Mouse (Mus musculus) neutrophil, adult 5-6 weeks (primary cell): ENCODE measurements around the gene Otulin. TPM values are rescaled to one million over a fixed set of nuclear protein-coding genes. Genes with fewer than 3 reads are reported as not detected.

Experiments
- ATAC-seq: fragments of 151-379, 151-347 bp; 2 replicates; pipeline ENCODE4 v1.8.0; 2017; ENCODE audit warnings: mild to moderate bottlenecking, moderate TSS enrichment; ENCODE audit not compliant: insufficient number of reproducible peaks, poor library complexity, low FRiP score, severe bottlenecking; ENCODE audit errors: extremely low read depth
- total RNA-seq: library from RNA; stranded (forward); fragments of 200-1000 nt; gene quantifications from 2 replicates; pipeline ENCODE4 v1.2.3, GENCODE M21; 2017

Gene Otulin
- total RNA-seq, 1 experiment from 2014 or later, result 78.6 TPM

DNA sequence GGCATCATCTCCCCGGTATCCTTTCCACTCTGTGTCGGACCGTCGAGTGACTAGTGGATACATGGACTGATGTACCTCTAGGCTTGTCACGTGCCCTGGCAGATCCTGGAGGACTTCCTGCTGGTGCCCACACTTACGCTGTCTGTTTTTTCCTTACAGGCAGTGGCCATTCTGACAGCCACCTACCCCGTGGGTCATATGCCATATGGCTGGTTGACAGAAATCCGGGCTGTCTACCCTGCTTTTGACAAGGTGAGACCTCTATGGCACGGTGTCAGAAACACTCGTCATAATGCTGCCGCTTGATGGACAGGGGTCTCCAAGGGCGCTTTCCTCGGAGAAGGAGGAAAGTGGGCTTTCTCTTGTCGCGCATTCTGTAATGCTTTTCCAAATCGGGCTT is 63.1 kb downstream of the Otulin start:
- no peak for ATAC-seq

DNA sequence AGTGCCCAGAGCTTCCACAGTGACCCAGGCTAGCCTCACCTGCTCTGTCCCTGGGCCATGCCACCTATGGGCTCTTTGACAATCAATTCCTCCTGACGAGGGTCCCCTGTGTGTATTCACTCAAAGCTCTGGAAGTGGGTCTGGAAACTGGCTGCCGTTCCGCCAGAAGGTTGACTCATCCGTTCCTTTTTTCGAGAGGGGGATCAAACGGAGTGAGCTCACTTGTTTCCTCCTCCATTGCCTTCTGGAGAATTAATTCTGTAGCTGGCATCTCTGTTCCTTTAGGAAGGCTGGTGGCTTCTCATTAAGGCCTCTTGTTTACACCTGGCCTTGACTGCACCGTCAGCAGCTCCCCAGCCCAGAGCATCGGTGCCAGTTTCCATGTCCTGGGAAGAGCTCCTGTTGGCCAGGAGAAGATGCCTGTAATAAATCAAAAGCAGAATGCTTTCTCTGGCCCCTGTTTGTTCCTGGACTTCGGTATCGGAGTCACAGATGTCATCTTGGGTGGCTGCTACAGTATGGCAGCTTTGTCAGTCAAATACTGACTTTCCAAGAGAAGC is 64.8 kb downstream of the Otulin start:
- no peak for ATAC-seq

DNA sequence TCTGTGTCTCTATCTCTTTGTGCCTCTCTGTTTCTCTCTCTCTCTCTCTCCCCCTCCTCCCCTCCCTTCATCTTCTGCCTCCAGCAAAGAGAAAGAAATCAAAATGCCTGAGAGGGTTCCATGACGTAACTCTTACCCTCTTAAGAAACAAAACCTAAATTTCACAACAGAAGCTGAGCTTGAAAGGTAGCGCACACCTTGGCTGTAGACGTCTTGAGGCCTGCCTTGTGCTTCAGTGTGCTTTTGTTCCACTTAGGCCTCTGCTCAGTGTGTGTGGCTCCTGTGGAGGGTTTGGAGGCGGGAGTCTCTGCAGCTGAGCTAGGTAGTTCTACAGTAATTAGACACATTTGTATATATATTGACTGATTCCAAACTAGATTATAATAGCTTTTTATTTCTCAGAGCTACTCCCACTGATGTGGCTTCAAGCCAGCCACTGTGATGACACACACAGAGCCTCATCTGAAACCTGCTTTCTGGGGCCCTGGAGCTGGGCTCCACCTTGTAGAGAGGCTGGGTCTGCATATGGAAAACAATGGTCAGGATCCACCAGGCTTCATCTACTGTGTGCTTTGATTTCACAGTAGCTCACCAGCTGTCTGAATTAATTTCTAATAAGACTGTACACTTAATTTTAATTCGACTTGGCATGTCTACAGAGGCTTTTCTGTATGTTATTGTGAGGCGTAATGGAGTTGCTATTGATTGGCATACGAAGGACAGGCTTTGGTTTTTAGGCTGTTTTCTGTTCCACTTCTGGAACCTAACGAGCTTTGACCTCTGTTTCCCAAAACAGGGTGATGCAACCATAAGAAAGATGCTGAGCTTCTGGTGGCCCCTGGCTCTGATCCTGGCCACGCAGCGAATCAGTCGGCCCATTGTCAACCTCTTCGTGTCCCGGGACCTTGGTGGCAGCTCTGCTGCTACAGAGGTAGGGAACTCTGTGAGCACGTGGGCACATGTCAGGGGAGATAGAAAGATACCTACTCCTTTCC is 66.1 kb downstream of the Otulin start:
- no peak for ATAC-seq

DNA sequence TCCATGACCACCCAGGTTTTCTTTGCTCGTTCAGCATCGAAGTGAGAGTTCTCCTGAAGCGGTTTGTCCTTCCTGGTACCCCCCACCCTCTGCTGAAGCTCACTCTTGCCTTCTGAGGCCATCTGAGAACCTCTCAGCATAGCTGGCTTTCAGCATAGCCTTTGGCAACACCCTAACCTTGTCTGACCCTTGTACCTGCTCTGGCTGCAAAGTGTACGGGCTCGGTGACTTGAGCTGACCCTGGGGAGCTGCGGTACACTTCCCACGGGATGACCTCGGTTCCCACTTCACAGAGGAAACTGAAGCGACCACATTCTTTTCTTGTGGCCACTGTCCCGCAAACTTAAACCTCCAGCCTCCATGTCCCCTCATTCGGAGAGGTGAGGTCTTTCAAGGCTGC is 70.2 kb downstream of the Otulin start:
- no peak for ATAC-seq

DNA sequence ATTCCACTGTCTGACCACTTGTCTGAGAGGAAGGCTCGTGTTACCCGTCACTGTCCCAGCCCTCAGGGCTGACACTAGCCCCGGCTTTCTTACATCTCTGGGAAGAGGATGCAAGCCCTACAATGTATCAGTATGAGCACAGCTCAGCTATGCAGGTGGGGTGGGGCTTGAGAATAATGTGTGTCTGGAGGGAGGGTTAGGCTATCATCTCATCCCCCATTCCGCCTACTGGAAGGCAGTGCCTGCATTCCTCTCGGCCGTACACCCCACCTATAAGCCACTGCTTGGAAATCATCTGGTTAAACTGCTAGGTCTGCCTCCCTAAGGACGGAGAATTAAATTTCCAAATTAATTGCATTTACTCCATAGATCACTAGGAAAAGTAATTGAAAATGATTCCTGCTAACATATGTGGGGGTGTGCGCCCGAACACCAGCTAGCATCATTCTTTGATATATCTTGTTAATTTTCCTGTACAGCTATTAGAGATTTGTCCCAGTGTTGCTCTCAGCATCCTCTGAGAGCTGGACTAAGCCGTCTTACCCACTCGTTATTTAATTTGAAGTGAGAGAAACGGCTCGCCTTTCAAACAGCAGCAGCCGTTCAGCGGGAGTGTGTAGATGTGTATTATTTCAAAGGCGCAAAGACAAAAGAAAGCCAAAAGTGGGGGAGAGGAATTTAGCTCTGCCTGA is 71.9 kb downstream of the Otulin start:
- no peak for ATAC-seq

DNA sequence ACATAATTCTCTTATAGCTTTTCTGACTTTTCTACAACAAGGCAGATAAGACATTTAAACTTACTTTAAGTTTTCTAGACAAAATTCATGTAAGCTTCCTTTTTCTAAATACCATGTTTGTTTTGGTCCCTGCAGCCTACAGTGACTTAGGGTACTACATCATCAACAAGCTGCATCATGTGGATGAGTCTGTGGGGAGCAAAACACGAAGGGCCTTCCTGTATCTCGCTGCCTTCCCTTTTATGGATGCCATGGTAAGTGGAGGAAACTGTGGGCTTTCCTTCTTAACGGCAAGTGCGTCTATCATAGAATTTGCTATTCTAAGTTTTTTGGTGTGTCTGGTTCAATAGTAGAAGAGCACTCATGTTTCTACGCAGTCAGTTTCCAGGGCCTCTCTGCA is 76.9 kb downstream of the Otulin start:
- no peak for ATAC-seq

DNA sequence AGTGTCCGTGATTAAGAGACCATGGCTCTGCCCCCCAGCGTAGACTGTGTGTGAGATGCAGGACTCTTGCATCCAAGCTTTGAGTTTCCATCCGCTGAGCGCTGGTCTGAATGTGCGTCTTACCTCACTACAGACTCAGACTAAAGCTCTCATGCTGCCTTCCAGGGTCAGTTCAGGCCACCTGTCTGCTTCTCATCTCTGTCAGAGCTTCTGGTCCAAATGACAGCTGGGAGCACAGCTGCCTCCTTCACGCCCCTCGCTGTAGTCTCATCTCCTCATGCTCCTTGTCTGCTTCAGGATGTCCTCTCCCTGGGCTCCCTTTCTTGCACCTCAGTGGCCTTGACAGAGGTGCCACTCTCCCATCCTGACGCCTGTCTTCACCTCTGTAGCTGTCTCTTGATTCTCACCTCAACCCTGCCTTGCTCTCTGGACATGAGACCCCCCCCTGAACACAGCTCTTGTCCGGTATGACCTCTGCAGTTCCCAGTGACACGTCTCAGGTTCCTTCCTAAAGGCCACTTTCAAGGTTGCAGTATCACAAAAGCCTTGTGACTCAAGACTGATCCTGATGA is 78.3 kb downstream of the Otulin start:
- ATAC-seq, result no peak

DNA sequence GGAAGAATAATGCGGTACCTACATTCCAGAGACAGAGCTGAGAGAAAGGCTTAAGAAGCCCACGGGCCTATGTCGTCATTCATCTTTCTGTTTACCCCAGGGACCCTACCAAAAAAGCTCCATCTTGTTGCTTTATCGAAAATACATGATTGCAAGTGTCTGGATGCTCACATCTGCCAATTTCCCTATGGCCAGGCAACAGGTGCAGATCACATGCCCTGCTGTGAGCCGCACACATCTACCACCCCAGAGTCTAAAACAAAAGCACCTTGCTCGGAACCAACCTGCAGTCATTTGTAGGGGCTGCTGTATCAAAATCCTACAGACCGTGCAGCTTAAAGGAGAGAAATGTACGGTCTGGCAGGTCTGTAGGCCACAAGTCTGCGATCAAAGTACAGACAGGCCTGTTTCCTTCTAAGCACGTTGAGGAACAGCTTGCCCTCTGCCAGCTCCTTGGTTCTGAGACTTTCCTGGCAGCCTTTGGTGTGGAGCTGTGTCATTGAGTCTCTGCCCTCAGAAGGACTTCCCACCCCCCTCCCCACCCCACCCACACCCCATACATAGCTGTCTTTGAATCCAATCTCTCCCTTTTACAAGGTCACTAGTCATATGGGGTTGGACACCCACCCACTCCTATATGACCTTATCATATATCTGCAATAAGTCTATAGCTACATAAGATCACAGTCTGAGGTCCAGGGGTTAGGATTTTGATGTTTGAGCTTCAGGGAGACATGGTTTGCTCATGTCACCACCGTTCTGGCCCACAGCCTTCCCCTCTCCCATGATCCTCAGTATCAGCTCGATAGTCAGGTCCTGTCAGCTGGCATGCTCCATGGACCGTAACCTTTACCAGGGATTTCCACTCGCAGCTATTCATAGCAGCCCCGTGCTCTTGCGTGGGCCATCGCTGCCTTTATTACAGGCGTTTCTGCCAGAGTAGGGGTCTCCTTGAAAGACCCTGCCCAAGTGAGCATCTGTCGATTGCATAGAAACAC is 79.1 kb downstream of the Otulin start:
- ATAC-seq, result no peak

DNA sequence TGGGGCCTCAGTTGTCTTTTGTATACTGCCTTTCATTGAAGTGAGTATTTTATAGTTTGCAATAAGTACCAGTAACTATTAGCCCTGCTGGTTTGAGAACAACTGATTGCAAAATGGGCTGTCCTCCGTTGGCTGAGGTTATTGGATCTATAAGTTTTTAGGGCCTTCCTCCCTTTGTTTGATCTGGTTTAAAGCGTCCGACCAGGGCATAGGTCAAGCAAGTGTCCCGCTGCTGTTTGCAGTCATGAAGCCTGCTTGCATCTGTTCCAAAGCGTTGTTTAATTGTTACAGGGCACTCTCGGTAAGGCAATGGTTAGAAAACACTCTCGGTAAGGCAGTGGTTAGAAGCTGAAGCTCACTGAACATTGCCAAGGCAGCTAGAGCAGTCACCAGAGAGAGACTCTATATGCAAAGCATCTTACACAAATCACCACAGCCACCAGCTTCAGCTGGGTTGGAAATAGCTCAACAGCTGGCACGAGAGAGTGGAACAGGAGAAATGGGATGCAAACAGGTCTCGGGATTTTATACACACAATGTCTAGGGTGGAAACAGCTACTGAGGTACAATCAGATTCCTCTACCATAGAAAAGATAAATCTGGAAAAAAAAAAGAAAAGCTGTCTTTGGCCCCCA is 80.0 kb downstream of the Otulin start:
- no peak for ATAC-seq

DNA sequence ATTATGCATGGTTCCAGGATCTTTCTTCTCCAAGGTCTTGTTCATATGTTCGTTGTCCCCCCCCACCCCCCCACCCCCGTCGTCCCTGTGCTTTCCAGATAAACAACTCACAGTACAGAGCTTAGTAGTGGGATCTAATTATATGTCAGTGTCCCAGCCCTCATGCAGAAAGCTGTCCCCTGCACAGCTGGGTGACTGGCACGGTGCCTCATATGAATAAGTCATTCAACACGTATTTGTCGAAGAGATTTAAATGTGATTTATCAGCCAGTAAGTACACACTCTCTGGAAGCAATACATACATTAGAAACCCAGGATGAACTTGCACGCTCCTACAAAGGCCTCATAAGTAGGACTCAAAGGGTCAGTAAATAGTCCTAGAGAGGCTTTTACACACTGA is 80.6 kb downstream of the Otulin start:
- ATAC-seq, result no peak

DNA sequence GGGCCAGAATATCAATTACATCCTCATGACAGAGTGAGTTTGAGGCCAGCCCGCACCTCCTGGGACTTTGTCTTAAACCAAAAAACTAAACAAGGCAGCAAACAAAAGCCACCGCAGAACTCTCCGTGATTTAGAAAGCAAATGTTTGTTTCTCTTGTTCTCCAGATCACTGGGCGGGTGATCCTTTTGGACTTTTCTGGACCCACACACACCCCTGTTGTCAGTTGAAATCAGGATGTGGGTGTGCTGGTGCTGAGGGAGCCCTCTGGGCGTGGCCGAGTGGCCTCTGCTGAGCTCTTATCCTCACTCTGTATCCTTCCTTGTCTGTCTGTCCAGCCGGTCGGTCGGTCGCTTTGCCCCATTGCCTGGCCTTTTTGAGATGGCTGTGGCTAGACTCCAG is 81.4 kb downstream of the Otulin start:
- no peak for ATAC-seq

DNA sequence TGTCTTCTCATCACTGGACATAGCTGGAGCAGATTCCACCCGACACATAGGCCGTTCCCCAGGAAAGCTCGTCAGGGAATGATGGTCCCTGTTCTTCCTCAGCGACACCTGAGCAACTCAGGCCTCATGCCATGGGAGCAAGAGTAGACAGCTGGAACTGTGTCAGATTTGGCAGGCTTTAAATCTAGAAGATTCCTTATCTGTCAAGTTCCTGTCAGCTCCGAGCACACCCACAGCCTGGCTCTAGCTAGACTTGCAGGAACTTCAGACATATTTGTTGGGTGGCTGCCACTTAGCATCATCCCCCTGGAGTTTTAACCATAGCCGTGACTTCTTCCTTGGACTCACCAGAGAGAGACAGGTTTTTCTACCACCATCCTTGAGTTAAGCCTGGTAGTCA is 82.4 kb downstream of the Otulin start:
- no peak for ATAC-seq

DNA sequence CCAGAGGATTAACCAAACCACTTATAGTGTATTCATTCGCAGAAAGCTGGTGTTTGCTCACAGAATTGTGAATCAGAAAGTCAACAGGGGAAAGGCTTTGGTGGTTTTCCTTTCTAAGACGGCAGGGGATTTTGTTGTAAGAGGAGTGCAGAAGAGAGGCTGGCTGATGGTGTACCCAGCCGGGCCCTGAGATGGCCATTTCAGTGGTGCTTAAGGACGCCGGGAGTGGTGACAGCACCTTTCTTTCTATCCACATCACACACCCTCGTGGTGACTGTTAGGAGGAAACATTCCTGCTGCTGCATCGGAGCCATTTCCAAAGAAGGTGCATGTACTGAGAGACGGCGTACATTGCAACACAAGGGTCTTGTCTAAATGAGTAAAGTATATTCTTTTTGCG is 85.3 kb downstream of the Otulin start:
- ATAC-seq, result no peak

DNA sequence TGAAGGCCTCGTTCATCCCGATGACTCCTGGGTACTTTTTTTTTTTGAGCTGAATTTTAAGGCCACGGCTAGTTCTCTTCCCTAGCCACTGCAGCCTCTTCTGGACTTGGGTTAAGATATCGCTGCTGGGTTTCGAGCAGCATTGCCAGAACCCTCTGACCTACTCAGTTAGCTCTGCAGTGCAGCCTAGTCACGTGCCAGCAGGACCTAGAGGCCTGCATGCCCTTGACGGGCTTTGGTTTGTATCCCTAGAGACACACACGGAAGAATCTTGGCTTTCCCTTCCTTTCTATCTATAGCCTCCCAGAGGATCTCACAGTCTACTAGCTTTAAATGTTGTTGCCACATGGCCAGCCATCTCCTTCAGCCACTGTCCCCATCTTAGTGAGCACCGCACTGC is 90.7 kb downstream of the Otulin start:
- ATAC-seq, result no peak

DNA sequence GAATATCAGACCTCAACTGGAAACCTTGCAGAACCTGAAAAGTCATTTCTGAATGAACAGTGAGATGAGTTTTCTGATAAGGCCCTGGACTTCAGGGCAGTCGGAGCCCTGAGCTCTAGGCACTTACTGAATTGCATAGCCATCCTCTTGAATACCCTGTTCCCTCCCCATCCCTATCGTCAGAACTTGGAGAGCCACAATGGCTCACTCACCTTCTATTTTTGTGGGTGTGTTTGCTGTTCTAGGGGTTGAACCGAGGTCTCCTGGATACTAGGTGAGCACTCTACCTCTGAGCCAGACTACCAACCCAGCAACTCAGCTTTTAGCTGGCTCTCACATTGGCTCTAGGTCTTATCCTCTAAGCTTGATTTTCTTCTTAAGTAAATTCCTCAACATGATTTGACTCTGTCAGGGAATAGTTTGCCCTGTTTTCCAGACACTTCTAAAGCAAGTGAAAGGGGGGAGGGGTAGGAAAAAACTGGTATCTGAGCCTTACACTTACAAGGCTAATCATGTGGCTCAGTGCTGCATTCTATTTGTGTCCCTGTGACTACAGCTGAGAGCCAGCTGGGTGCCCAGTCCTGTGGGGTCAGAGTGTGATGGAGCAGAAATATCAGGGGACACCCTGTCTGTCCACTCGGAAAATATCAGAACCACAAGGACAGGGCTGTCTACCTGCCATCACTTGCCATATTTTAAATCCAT is 92.8 kb downstream of the Otulin start:
- ATAC-seq, result no peak

DNA sequence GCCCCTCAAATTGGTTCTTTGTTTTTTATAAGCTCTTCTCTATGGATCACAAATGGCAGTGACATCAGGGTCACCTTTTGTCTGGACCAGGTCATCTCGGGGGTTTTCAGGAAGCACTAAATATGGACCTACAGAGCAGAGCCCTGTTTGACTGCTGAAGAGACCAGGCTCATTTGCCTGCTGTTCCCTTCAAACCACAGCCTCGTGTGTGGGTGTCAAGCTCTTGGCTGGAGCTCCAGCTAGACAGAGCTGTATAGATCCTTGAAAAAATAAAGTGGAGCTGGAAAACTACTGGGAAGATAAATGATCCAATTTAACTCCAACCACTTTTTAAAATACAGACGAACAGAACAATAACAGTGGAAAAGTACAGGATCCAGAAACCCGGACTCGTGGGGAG is 93.7 kb downstream of the Otulin start:
- no peak for ATAC-seq

DNA sequence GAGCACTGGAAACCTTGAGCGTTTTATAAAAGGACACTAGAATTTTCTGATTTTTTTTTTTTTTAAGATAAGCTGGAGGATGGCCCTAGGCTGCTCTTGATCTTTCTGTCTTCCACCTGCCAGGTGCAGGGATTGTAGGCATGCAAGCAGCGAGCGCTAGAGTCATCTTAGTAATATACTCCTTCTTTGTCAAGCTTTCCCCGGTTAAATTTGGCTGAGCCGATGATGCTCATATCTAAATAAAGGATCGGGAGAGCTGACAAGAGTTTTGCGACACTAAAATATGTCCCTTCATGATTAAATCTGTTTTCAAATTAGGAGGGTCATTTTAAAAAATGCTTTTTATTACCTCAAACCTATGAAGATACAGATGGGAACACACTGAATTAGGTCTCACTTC is 94.3 kb downstream of the Otulin start:
- no peak for ATAC-seq

DNA sequence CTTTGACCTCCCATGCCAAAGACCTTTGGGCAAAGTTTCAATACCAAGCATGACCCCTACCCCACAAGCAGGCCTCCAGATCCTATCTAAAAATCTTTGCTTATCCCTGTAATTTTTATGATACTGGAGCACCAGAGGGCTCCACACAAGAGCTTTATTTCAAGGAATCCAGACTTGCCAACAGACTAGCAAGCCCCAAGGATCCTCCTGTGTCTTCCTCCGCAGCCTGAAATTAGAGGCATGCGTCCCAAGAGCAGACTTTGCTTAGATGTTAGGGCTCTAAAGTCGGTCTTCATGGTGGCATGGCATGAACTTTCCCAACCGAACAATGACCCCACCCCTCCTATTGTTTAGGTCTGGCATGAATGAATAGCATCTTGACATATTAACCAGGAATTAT is 94.8 kb downstream of the Otulin start:
- no peak for ATAC-seq
